Mouse (Mus musculus): ENCODE data around the gene Siglecf.

Siglecf gene

GRCm38 (mm10) chr7:43392349-43393121 is 41.4 kb downstream of the Siglecf start:
- no peak for DNase-seq

- DNase-seq = no peak
These were observed 48.4 kb downstream of the Siglecf start for GRCm38 (mm10) chr7:43399501-43399900.

GRCm38 (mm10) chr7:43402718-43403117 is 51.6 kb downstream of the Siglecf start:
- DNase-seq = no peak

- no peak for DNase-seq
These were observed 56.4 kb downstream of the Siglecf start for GRCm38 (mm10) chr7:43407573-43407972.

GRCm38 (mm10) chr7:43408131-43408553 is 57.0 kb downstream of the Siglecf start, which contains the start of gene Siglecg:
TSS of gene Siglecg (plus strand) at chr7:43408204.
- no peak for DNase-seq

GRCm38 (mm10) chr7:43409084-43409483 is 57.9 kb downstream of the Siglecf start:
- DNase-seq = no peak

All from cerebellum, adult 9-10 months (tissue).